Mouse (Mus musculus): ENCODE data around the gene H2-K1. TPM values are rescaled to one million over a fixed set of nuclear protein-coding genes. Genes with fewer than 3 reads are reported as not detected.
"Not testable (repeated sequence)": the region's sequence is repeated elsewhere in the genome, so short reads cannot be mapped to it uniquely, and the experiment has no call there.

The H2-K1 gene
- polyA plus RNA-seq, 1 experiment from 2014 or later: 130 TPM

DNA sequence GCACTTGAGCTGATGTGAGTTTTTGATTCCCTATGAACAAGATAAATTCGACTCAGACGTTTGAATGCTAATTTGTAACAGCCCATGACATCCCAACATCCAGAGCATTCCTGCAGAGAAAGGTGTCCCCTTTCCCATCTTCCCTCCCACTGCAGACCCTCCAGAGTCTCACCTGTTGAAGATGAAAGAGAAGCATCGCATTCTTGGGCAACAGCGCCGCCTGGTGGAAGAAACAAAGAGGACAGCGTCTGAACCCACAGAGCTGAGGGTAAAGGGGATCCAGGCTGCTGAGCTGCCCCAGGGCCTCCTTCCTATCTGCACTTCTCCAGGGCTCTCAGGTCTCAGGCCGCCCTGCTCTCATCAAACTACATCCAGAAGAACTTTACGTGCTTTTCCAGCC is 18.0 kb downstream of the H2-K1 start:
- not testable (repeated sequence) for H3K4me3 ChIP-seq (ENCODE audit: low read depth, low read length); H3K9me3 ChIP-seq (ENCODE audit: control insufficient read depth, low read length); H3K4me1 ChIP-seq (replicated peaks; ENCODE audit: control insufficient read depth, insufficient read depth); ATAC-seq (ENCODE audit: low FRiP score, low TSS enrichment); H3K4me2 ChIP-seq (replicated peaks; ENCODE audit: low read depth); H3K27ac ChIP-seq (replicated peaks); H3K27me3 ChIP-seq (ENCODE audit: control insufficient read depth, insufficient read depth, low read length); H3K36me3 ChIP-seq (ENCODE audit: control insufficient read depth, insufficient read depth, low read length); H3K9ac ChIP-seq (ENCODE audit: low read length)
- peak; percentile 58 for DNase-seq (ENCODE audit: low spot score)
- peak; percentile 85 for TF ChIP-seq CTCF (IDR thresholded peaks at IDR 0.05; ENCODE audit: low read depth)
- WGBS: 13% methylated on average over 8 of the region's 8 CpGs

DNA sequence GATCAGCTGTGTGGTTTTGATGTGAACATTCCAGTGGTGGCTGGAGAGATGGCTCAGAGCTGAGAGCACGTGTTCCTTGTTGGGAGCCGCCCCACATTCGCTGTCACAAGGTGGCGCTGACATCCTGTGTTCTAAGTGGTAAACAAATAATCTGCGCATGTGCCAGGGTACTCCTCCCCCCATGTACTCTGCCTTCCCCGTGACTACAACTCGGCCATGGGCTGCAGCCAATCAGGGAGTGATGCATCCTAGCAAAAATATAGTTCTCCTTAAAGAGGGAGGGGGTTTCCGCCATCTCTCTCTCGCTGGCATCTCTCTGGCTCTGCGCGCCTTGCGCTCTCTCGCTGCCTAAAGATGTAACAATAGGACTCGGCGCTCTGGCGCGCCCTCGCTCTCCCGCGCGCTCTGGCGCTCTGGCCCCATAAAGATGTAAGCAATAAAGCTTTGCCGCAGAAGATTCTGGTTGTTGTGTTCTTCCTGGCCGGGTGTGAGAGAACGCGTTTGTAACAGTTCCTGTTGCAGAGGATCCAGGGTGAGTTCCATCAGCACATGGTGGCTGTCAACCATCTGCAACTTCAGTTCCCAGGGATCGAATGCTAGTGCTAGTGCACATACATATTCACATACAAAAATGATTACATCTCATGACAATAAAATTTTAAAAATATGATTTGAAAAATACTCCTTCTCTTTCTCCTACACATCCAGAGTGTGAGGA is 18.8 kb downstream of the H2-K1 start:
- not testable (repeated sequence) for H3K4me1 ChIP-seq (replicated peaks; ENCODE audit: control insufficient read depth, insufficient read depth); H3K27me3 ChIP-seq (ENCODE audit: control insufficient read depth, insufficient read depth, low read length); H3K36me3 ChIP-seq (ENCODE audit: control insufficient read depth, insufficient read depth, low read length); H3K9me3 ChIP-seq (ENCODE audit: control insufficient read depth, low read length)
- Histone ChIP-seq H3K4me3 (ENCODE audit: low read depth, low read length) (peak overlapping the region; percentile 43), H3K9ac (ENCODE audit: low read length) (peak overlapping the region; percentile 51; the same call in 1 of the 2 replicates), H3K4me2 (replicated peaks; ENCODE audit: low read depth) (peak overlapping the region; percentile 59), H3K27ac (replicated peaks) (peak overlapping the region; percentile 67; the same call in 1 of the 2 replicates)
- ATAC-seq (ENCODE audit: low FRiP score, low TSS enrichment) (peak; percentile 86), DNase-seq (ENCODE audit: low spot score) (peak; percentile 91)
- WGBS: under 1% methylated on average over 27 of the region's 27 CpGs
- peak; percentile 72 for TF ChIP-seq CTCF (IDR thresholded peaks at IDR 0.05; ENCODE audit: low read depth)

DNA sequence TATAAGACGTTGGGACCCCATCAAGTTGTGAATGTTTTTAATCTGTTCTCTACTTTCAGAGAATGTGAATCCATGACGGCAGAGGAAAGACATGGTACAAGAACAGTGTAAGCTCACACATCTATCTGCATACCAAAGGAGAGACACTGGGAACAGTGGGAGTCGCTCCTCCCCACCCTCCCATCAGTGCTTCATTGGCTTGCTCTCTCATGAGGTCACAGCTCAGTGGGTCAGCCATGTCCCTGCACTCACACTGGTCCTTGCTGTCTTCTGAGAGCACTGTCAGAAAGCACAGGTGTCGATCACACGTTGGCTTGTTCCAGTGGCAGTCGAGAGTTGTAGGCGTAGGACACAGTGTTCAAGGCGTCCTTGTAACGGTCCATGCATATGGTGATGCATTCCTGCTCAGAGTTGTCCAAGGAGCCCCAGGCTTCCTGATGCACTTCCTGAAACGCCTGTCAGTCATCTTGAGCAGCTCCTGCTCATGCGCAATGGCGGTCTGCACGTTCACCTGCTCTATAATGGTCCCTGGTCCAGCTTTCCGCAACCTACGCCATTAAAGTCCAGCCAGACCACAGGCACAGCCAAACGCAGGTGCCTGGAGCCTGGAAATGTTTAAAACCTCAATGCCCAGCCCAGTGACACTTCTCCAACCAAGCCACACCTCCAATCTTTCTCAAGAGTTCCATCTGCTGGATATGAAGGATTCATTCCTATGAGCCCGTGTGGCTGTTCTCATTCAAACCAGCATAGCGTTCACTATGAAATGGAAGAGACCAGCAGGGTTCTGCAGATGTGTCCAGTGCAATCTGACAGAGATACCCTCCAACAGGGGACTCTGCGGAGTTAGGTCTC is 19.7 kb downstream of the H2-K1 start:
- DNase-seq (ENCODE audit: low spot score) (no peak), ATAC-seq (ENCODE audit: low FRiP score, low TSS enrichment) (no peak)
- Histone ChIP-seq H3K27me3 (ENCODE audit: control insufficient read depth, insufficient read depth, low read length) (no peaks in the 10 kb centered on the region; the same call in 1 of the 2 replicates), H3K36me3 (ENCODE audit: control insufficient read depth, insufficient read depth, low read length) (no peaks in the 10 kb centered on the region), H3K4me2 (replicated peaks; ENCODE audit: low read depth) (no peak overlapping the region), H3K4me3 (ENCODE audit: low read depth, low read length) (no peak overlapping the region), H3K9ac (ENCODE audit: low read length) (no peak overlapping the region), H3K9me3 (ENCODE audit: control insufficient read depth, low read length) (no peaks in the 10 kb centered on the region), H3K27ac (replicated peaks) (peak overlapping the region; percentile 49; the same call in 1 of the 2 replicates), H3K4me1 (replicated peaks; ENCODE audit: control insufficient read depth, insufficient read depth) (0 out of 2 replicates have a peak, but pooled peaks cover 2% of the 10 kb centered on the region)
- 75% methylated on average over 19 of the region's 19 CpGs for WGBS
- no peak for TF ChIP-seq EP300 (optimal IDR thresholded peaks at IDR 0.05)
- no peak for TF ChIP-seq CTCF (IDR thresholded peaks at IDR 0.05; ENCODE audit: low read depth)

DNA sequence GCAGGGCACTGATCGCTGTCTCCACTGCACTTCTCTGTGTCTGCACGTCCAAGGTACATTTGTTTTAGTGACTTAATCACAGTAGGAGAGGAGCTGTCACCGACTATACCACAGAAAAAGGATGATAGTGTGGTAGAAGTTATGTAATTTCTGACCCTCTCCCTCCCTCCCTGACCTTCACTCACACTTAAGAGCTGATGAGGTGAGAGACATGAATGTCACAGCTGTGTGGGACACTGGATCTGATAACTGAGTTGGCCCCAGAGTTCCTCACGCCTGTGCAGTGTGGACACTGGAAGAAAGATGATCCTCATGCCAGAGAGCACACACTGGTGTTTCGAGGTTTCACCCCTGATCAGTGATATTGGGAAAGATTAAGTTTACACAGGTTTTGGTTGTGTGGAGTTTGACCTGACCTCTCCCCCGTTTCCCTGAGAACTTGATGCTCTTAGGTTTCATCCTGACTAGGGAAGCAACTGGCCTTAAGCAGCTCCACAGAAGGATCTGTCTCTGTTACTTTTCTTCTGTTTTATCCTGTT is 20.6 kb downstream of the H2-K1 start:
- Histone ChIP-seq H3K27ac (replicated peaks) (no peak overlapping the region), H3K9me3 (ENCODE audit: control insufficient read depth, low read length) (no peaks in the 10 kb centered on the region), H3K36me3 (ENCODE audit: control insufficient read depth, insufficient read depth, low read length) (no peaks in the 10 kb centered on the region), H3K4me2 (replicated peaks; ENCODE audit: low read depth) (no peak overlapping the region), H3K4me1 (replicated peaks; ENCODE audit: control insufficient read depth, insufficient read depth) (0 out of 2 replicates have a peak, but pooled peaks cover 2% of the 10 kb centered on the region), H3K27me3 (ENCODE audit: control insufficient read depth, insufficient read depth, low read length) (no peaks in the 10 kb centered on the region; the same call in 1 of the 2 replicates), H3K4me3 (ENCODE audit: low read depth, low read length) (no peak overlapping the region), H3K9ac (ENCODE audit: low read length) (no peak overlapping the region)
- no peak for TF ChIP-seq EP300 (optimal IDR thresholded peaks at IDR 0.05)
- no peak for TF ChIP-seq CTCF (IDR thresholded peaks at IDR 0.05; ENCODE audit: low read depth)
- DNase-seq (ENCODE audit: low spot score) (no peak), ATAC-seq (ENCODE audit: low FRiP score, low TSS enrichment) (no peak)
- 69% methylated on average over 6 of the region's 6 CpGs for WGBS

DNA sequence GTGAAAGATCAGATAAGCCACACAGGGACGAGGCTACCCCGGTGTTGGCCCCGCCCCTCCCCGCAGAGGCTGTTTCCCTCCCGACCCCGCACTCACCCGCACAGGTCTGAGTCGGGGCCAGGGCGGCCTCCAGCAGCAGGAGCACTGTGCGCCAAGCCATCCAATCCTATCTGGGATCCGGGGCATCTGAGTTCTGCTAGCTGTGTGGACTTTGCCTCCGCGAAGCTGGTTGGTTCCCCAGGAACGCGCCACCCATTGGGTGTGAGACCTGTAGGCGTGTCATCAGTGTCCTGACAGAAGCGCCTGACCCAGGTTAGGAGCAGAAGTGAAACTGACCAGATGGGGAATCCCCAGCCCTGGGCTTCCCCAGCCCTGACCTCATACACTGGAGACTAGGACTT is 21.5 kb downstream of the H2-K1 start:
- no peak overlapping the region for H3K27ac ChIP-seq (replicated peaks)
- H3K4me1 ChIP-seq (replicated peaks; ENCODE audit: control insufficient read depth, insufficient read depth): 0 out of 2 replicates have a peak, but pooled peaks cover 2% of the 10 kb centered on the region
- H3K9ac ChIP-seq (ENCODE audit: low read length): peak overlapping the region; percentile 48
- peak; percentile 94 for ATAC-seq (ENCODE audit: low FRiP score, low TSS enrichment)
- no peaks in the 10 kb centered on the region for H3K9me3 ChIP-seq (ENCODE audit: control insufficient read depth, low read length)
- H3K36me3 ChIP-seq (ENCODE audit: control insufficient read depth, insufficient read depth, low read length): no peaks in the 10 kb centered on the region
- peak overlapping the region; percentile 58 for H3K4me2 ChIP-seq (replicated peaks; ENCODE audit: low read depth)
- peak; percentile 90 for DNase-seq (ENCODE audit: low spot score)
- peak overlapping the region; percentile 39 for H3K4me3 ChIP-seq (ENCODE audit: low read depth, low read length)
- TF ChIP-seq EP300 (optimal IDR thresholded peaks at IDR 0.05): no peak
- TF ChIP-seq CTCF (IDR thresholded peaks at IDR 0.05; ENCODE audit: low read depth): no peak
- no peaks in the 10 kb centered on the region; the same call in 1 of the 2 replicates for H3K27me3 ChIP-seq (ENCODE audit: control insufficient read depth, insufficient read depth, low read length)
- WGBS: 1% methylated on average over 15 of the region's 17 CpGs
